Mouse (Mus musculus) MEL (cell line): ENCODE measurements around the gene Ybx1.

ENCODE experiments used
- CTCF ChIP-seq, 3 experiments: IDR thresholded peaks in 2 of 3; conservative IDR thresholded peaks in 1 of 3; 2 replicates each; pipeline ENCODE4 v1.5.1; 2011 to 2012; ENCODE audit warnings: low read length in 3 of 3, low read depth in 2 of 3, mild to moderate bottlenecking in 2 of 3, improper control_type of control experiment in 1 of 3, inconsistent platforms in 1 of 3, mixed read lengths in 1 of 3, moderate library complexity in 1 of 3; ENCODE audit not compliant: control insufficient read depth in 1 of 3, insufficient read depth in 1 of 3, poor library complexity in 1 of 3, severe bottlenecking in 1 of 3
- E2F4 ChIP-seq: IDR thresholded peaks from 2 replicates; pipeline ENCODE4 v1.6.1; 2011; ENCODE audit warnings: low read depth, low read length, improper control_type of control experiment, borderline replicate concordance
- EP300 ChIP-seq, 2 experiments: IDR thresholded peaks; 2 replicates each; pipeline ENCODE4 v1.6.1; 2011; ENCODE audit warnings: improper control_type of control experiment in 2 of 2, low read length in 2 of 2, low read depth in 1 of 2, mild to moderate bottlenecking in 1 of 2
- ETS1 ChIP-seq: IDR thresholded peaks from 2 replicates; pipeline ENCODE4 v1.6.1; 2012; ENCODE audit warnings: low read depth, mild to moderate bottlenecking, inconsistent platforms, low read length, improper control_type of control experiment, moderate library complexity
- KAT2A ChIP-seq: conservative IDR thresholded peaks from 2 replicates; pipeline ENCODE4 v1.6.1; 2012; ENCODE audit warnings: low read depth, low read length, improper control_type of control experiment, inconsistent platforms
- MXI1 ChIP-seq: IDR thresholded peaks from 2 replicates; pipeline ENCODE4 v1.6.1; 2011; ENCODE audit warnings: mild to moderate bottlenecking, low read depth, low read length, improper control_type of control experiment
- NELFE ChIP-seq: IDR thresholded peaks from 2 replicates; pipeline ENCODE4 v1.6.1; 2011; ENCODE audit warnings: low read depth, low read length, improper control_type of control experiment
- POLR2A ChIP-seq, 2 experiments: IDR thresholded peaks; 2 replicates each; pipeline ENCODE4 v1.6.1; 2011 to 2012; ENCODE audit warnings: low read length in 2 of 2, mild to moderate bottlenecking in 2 of 2, control low read depth in 1 of 2, improper control_type of control experiment in 1 of 2, low read depth in 1 of 2, moderate library complexity in 1 of 2; ENCODE audit not compliant: control insufficient read depth in 1 of 2, insufficient read depth in 1 of 2, poor library complexity in 1 of 2
- SMC3 ChIP-seq: IDR thresholded peaks from 2 replicates; pipeline ENCODE4 v1.6.1; 2011; ENCODE audit warnings: low read depth, low read length, improper control_type of control experiment

GRCm38 (mm10) chr4:119266606-119267005, 27.8 kb downstream of the Ybx1 start:
- TF ChIP-seq SMC3 (no peak), POLR2A (IDR thresholded peaks at IDR 0.05; ENCODE audit: control insufficient read depth in 1 of 2, insufficient read depth in 1 of 2, low read depth in 1 of 2, low read length in 2 of 2, poor library complexity in 1 of 2) (no peak), CTCF (IDR thresholded peaks at IDR 0.05 in 2 of 3, conservative IDR thresholded peaks at IDR 0.05 in 1 of 3; ENCODE audit: control insufficient read depth in 1 of 3, insufficient read depth in 1 of 3, low read depth in 2 of 3, low read length in 3 of 3, poor library complexity in 1 of 3, severe bottlenecking in 1 of 3) (no peak), NELFE (no peak), KAT2A (no peak), E2F4 (no peak), MXI1 (no peak), ETS1 (no peak), EP300 (IDR thresholded peaks at IDR 0.05; ENCODE audit: low read depth in 1 of 2, low read length in 2 of 2) (no peak)
